Mouse (Mus musculus) lung, postnatal 0 days (tissue): Measurements from ENCODE around the gene Duox2. TPM values are rescaled to one million over a fixed set of nuclear protein-coding genes. Genes with fewer than 3 reads are reported as not detected.

Source experiments
- ATAC-seq: fragments of 200-750 bp; cut with Nextera tagmentation; 2 replicates; pipeline ENCODE4 v1.8.0; 2017; ENCODE audit warnings: moderate library complexity
- DNase-seq: peaks from one replicate; pipeline ENCODE4 v3.0.0-alpha.2; 2016; ENCODE audit warnings: low spot score
- H3K27ac ChIP-seq: fragments of 300-500 bp; sonication (generic); 2 replicates; pipeline ENCODE4 v1.5.1; 2014; ENCODE audit warnings: antibody characterized with exemption, mild to moderate bottlenecking, low read length, mixed read lengths
- H3K27me3 ChIP-seq: fragments of 300-500 bp; sonication (generic); replicated peaks from 2 replicates; pipeline ENCODE4 v1.6.1; 2014; ENCODE audit warnings: low read length, mixed read lengths; ENCODE audit not compliant: insufficient read depth
- H3K36me3 ChIP-seq: fragments of 300-500 bp; sonication (generic); 2 replicates; pipeline ENCODE4 v1.6.1; 2014; ENCODE audit warnings: low read length, mixed read lengths; ENCODE audit not compliant: insufficient read depth
- H3K4me1 ChIP-seq: fragments of 300-500 bp; sonication (generic); 2 replicates; pipeline ENCODE4 v1.6.1; 2014; ENCODE audit warnings: antibody characterized with exemption, low read depth, low read length, mixed read lengths; ENCODE audit not compliant: insufficient read depth
- H3K4me2 ChIP-seq: fragments of 300-500 bp; sonication (generic); replicated peaks from 2 replicates; pipeline ENCODE4 v1.6.1; 2014; ENCODE audit warnings: low read depth, mild to moderate bottlenecking, low read length, moderate library complexity, mixed read lengths
- H3K4me3 ChIP-seq: fragments of 300-500 bp; sonication (generic); 2 replicates; pipeline ENCODE4 v1.5.1; 2014; ENCODE audit warnings: low read depth, low read length
- H3K9ac ChIP-seq: fragments of 300-500 bp; sonication (generic); replicated peaks from 2 replicates; pipeline ENCODE4 v1.6.1; 2014; ENCODE audit warnings: low read depth, mild to moderate bottlenecking
- H3K9me3 ChIP-seq: fragments of 300-500 bp; sonication (generic); 2 replicates; pipeline ENCODE4 v1.6.1; 2016; ENCODE audit warnings: low read length, mixed read lengths
- CTCF ChIP-seq: IDR thresholded peaks from 2 replicates; pipeline ENCODE4 v1.5.1; 2016; ENCODE audit warnings: antibody characterized with exemption, mild to moderate bottlenecking
- EP300 ChIP-seq: IDR thresholded peaks from 2 replicates; pipeline ENCODE4 v1.6.1; 2016; ENCODE audit warnings: antibody characterized with exemption, mild to moderate bottlenecking, control low read depth
- WGBS: fragments of 180-500 bp; shearing (Covaris S2); extraction: QIAGEN DNeasy Blood & Tissue Kit; methylation state at CpG from one replicate; pipeline ENCODE4 v1.1.7; 2014; 5-methylcytosine and 5-hydroxymethylcytosine counted together
- polyA plus RNA-seq: library from polyadenylated mRNA; unstranded; fragments of >200 nt; fragmentation: Nextera tagmentation; extraction: Ambion mirVana; gene quantifications from 2 replicates; pipeline ENCODE4 v1.2.1, GENCODE M21; 2015

The Duox2 gene
- polyA plus RNA-seq, 1 experiment from 2014 or later, result 0.02 TPM

DNA sequence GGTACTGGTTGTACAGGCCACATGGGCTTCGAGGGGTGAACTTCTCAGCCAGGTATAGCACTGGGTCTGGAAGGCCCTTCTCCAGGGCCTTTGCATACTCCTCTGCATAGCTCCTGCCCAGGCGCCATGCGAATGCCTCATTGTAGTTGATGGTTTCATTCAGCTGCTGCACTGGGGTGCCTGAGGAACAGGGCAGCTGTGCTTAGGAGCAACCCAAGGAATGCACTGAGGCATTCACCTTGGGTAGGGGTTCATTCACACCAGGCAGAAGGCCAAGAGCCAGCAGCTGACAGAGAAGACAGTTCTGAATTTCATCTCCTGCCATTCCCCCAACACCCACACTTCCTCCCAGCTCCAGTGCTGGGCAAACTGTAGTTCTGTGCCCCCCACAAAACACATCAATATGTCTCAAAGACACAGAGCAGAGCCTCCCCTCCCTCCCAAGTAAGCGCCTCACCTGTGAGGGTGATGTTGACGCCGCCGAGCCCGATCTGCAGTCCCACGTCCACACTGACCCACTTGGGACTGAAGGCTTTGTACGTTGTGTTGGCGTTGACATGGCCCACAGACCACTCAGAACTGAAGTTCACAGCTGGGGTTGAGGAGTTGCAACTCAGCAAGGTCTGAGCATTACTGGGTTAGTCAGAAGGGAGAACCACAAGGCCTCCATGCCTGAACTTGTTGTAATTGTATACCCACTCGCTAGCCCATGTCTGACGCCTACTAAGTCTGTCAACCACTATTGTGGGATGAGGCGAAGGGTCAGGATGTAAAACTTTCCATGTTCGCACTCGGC, 7.0 kb upstream of the Duox2 start:
- WGBS, result 82% methylated on average over 16 of the region's 16 CpGs
- peaks cover 21% of the 10 kb centered on the region for H3K27me3 ChIP-seq
- H3K4me3 ChIP-seq, result no peak overlapping the region
- ATAC-seq (no peak), DNase-seq (no peak)
- no peak overlapping the region for H3K9ac ChIP-seq
- no peak for TF ChIP-seq EP300
- TF ChIP-seq CTCF, result no peak
- H3K4me2 ChIP-seq, result no peak overlapping the region
- no peaks in the 10 kb centered on the region for H3K36me3 ChIP-seq
- no peak overlapping the region for H3K27ac ChIP-seq
- H3K4me1 ChIP-seq, result 0 out of 2 replicates have a peak, but pooled peaks cover 6% of the 10 kb centered on the region
- H3K9me3 ChIP-seq, result no peaks in the 10 kb centered on the region

DNA sequence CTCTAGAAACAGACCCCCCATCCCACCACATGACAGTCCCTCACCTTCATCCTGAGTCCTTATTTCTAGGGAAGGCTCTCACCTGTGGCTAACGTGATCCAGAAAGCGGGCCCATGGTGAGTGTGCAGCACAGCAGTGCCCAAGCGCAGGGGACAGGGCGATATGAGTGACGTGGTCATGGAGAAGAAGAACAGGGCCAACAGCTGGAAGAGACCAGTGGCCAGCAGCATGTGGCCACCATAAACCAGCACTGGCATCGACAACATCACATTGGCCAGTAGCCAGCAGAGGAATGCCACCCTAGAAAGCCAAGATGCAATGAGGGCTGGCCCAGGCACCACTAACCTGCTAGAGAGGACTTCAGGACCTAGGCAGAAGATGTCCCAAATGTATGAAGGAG, 6.3 kb upstream of the Duox2 start:
- Histone ChIP-seq H3K9ac (no peak overlapping the region), H3K27ac (no peak overlapping the region), H3K4me1 (0 out of 2 replicates have a peak, but pooled peaks cover 6% of the 10 kb centered on the region), H3K36me3 (no peaks in the 10 kb centered on the region), H3K4me3 (no peak overlapping the region), H3K9me3 (no peaks in the 10 kb centered on the region), H3K4me2 (no peak overlapping the region), H3K27me3 (peaks cover 28% of the 10 kb centered on the region)
- ATAC-seq (no peak), DNase-seq (no peak)
- TF ChIP-seq EP300, result no peak
- TF ChIP-seq CTCF, result no peak
- 89% methylated on average over 6 of the region's 6 CpGs for WGBS

DNA sequence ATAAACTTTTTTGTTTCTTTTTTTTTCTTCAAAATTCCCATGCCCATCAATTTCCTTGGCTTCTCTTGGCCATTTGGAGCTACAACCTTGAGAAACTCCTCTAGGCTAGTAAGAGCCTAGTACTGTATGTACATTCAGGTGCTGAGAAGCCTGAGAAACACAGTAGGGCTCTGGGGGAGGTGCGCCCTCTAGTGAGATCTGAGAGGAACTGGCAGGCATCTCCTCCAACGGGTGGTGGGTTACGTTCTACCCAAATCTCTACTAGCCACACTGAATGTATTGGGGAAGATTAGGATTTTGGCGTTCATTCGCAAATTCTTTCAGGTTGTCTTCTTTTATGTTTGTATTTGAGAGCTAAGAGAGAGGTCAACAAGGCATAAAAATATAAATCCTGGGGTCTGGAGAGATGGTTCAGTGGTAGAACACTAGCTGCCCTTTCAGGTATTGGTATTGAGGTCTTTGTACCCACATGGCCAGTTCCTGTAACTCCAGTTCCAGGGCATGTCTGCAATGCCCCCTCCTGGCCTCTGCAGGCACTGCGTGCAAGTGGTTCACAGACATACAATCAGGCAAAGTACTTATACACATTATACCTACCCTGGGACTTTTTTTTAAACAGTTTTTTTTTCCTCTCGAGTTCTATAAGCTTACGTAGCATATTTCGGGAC, 4.5 kb upstream of the Duox2 start:
- 7% methylated on average over 9 of the region's 9 CpGs for WGBS
- peak; percentile 58 for ATAC-seq
- Histone ChIP-seq H3K4me3 (no peak overlapping the region), H3K27me3 (peaks cover 47% of the 10 kb centered on the region), H3K36me3 (no peaks in the 10 kb centered on the region), H3K4me1 (peaks cover 11% of the 10 kb centered on the region; the same call in 1 of the 2 replicates), H3K9me3 (no peaks in the 10 kb centered on the region), H3K9ac (no peak overlapping the region), H3K27ac (no peak overlapping the region), H3K4me2 (no peak overlapping the region)
- DNase-seq, result peak; percentile 69
- TF ChIP-seq CTCF (peak; percentile 78), EP300 (no peak)

DNA sequence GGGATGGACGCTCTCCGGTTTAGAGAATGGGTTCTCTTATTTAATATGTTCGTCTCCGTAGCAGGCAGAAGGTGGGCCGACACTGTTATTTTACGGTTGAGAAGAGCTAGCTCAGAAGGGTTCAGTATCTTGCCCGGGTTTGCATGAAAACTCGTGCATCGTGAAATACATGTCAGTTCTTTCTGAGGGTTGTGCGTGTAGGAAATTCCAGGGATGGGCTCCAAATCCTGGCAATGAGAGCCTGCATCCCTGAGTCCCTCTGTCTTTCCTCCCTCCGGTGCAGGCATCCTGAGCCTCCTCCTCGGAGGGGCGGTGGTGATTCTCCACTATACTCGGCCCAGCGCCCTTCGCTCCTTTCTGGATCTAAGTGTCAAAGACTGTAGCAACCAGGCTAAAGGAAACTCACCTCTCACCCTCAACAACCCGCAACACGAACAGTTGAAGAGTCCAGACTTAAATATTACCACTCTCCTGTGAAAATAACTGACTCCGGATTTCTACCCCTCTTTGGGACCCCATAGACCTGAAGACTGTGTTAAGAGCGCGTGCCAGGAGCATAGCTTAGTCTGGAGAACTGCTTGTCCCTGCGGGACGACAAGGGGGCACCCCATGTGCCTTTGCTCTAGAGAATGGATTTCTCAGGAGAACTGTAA, 3.8 kb upstream of the Duox2 start:
- 9% methylated on average over 23 of the region's 23 CpGs for WGBS
- Histone ChIP-seq H3K4me2 (peak overlapping the region; percentile 47), H3K4me1 (peaks cover 11% of the 10 kb centered on the region; the same call in 1 of the 2 replicates), H3K27ac (no peak overlapping the region), H3K27me3 (peaks cover 53% of the 10 kb centered on the region), H3K4me3 (peak overlapping the region; percentile 20; the same call in 1 of the 2 replicates), H3K9ac (no peak overlapping the region), H3K9me3 (no peaks in the 10 kb centered on the region), H3K36me3 (no peaks in the 10 kb centered on the region)
- TF ChIP-seq CTCF (no peak), EP300 (no peak)
- ATAC-seq (no peak), DNase-seq (no peak)

DNA sequence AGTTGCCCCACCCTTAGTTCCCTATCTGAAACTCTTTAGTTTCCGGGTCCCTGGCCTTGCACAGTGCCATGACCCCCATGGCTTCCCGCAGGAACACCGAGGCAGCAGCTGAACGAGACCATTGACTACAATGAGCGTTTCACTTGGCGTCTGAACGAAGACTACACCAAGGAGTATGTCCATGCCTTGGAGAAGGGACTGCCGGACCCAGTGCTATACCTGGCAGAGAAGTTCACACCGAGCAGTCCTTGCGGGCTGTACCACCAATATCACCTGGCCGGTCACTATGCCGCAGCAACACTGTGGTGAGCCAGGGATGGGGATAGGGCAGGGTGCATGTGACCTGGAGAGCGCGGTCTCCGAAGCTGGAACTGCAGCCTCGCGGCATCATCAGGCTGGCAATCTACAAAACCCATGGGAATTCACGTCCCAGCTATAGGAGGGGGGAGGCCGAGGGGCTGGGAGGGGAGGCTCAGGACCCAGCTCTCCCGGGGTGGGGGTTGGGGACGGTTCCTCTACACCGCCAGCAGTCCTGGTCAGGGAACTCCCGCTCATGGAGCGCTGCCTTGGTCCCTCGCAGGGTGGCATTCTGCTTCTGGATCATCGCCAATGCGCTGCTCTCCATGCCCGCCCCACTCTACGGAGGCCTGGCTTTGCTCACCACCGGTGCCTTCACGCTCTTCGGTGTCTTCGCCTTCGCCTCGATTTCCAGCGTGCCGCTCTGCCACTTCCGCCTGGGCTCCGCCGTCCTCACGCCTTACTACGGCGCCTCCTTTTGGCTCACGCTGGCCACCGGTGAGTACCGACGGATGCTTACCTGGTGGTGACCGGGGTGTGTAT, 3.1 kb upstream of the Duox2 start:
- TF ChIP-seq EP300 (no peak), CTCF (no peak)
- Histone ChIP-seq H3K4me1 (peaks cover 11% of the 10 kb centered on the region; the same call in 1 of the 2 replicates), H3K27ac (no peak overlapping the region), H3K27me3 (peaks cover 54% of the 10 kb centered on the region), H3K4me3 (peak overlapping the region; percentile 20; the same call in 1 of the 2 replicates), H3K9me3 (no peaks in the 10 kb centered on the region), H3K4me2 (peak overlapping the region; percentile 47), H3K36me3 (no peaks in the 10 kb centered on the region), H3K9ac (no peak overlapping the region)
- DNase-seq (no peak), ATAC-seq (no peak)
- WGBS, result 2% methylated on average over 48 of the region's 48 CpGs
